Mouse (Mus musculus): ENCODE results near the gene Noc4l.

Gene Noc4l

GRCm38 (mm10) chr5:110608336-110608735 lies 44.9 kb downstream of the Noc4l start:
- no peak for DNase-seq

- DNase-seq: no peak
Observed at GRCm38 (mm10) chr5:110607767-110608166, 45.5 kb downstream of the Noc4l start.

- no peak for DNase-seq
Observed at GRCm38 (mm10) chr5:110605531-110606221, 47.5 kb downstream of the Noc4l start.

GRCm38 (mm10) chr5:110604311-110604710 lies 48.9 kb downstream of the Noc4l start:
- DNase-seq: no peak

GRCm38 (mm10) chr5:110603016-110603685 lies 50.1 kb downstream of the Noc4l start:
- no peak for DNase-seq

Measured in thymus, postnatal 25 days (tissue).